Mouse (Mus musculus): ENCODE measurements around the gene Pqlc2.

- TF ChIP-seq POLR2A (IDR thresholded peaks at IDR 0.05; ENCODE audit: extremely low read depth, insufficient read depth, low read length), result no peak
- TF ChIP-seq CTCF (IDR thresholded peaks at IDR 0.05; ENCODE audit: low read depth, low read length), result no peak
These were observed 62.5 kb downstream of the Pqlc2 start for GRCm38 (mm10) chr4:139247966-139248365.

Data from liver, adult 2 months (tissue).